Mouse (Mus musculus) thymus, postnatal 4 days (tissue): ENCODE data around the gene Zfp575.

ENCODE experiments used
- DNase-seq: peaks from one replicate; pipeline ENCODE4 v3.0.0; 2021

Zfp575 gene

GRCm38 (mm10) chr7:24563191-24563836 lies 24.1 kb downstream of the Zfp575 start:
- no peak for DNase-seq

- no peak for DNase-seq
Measured at GRCm38 (mm10) chr7:24561450-24561849, 26.0 kb downstream of the Zfp575 start.

- no peak for DNase-seq
Measured at GRCm38 (mm10) chr7:24555786-24556185, 31.7 kb downstream of the Zfp575 start.

- DNase-seq = no peak
Measured at GRCm38 (mm10) chr7:24551985-24552759, 35.3 kb downstream of the Zfp575 start.

GRCm38 (mm10) chr7:24547534-24548036 lies 39.9 kb downstream of the Zfp575 start:
- DNase-seq = no peak

- peak; percentile 99 for DNase-seq
Measured at GRCm38 (mm10) chr7:24546634-24547389, 40.6 kb downstream of the Zfp575 start.

GRCm38 (mm10) chr7:24546068-24546614 lies 41.3 kb downstream of the Zfp575 start, which contains the start of the genes Pinlyp and Xrcc1:
Gene Pinlyp, minus strand, starts transcription at chr7:24546118.
Gene Xrcc1, plus strand, starts transcription at chr7:24546289.
- DNase-seq = peak; percentile 32

GRCm38 (mm10) chr7:24544506-24544905 lies 42.9 kb downstream of the Zfp575 start:
- no peak for DNase-seq

- no peak for DNase-seq
Measured at GRCm38 (mm10) chr7:24539686-24540085, 47.8 kb downstream of the Zfp575 start.

- no peak for DNase-seq
Measured at GRCm38 (mm10) chr7:24538701-24539100, 48.7 kb downstream of the Zfp575 start.

GRCm38 (mm10) chr7:24538154-24538553 lies 49.3 kb downstream of the Zfp575 start:
- no peak for DNase-seq

GRCm38 (mm10) chr7:24537591-24537990 lies 49.9 kb downstream of the Zfp575 start:
- no peak for DNase-seq

- DNase-seq = no peak
Measured at GRCm38 (mm10) chr7:24537081-24537480, 50.4 kb downstream of the Zfp575 start.

- DNase-seq = no peak
Measured at GRCm38 (mm10) chr7:24534301-24534700, 53.1 kb downstream of the Zfp575 start.
